Mouse (Mus musculus) embryo, embryonic 11.5 days (tissue): ENCODE measurements around the gene Scarb1.

Experiments used
- DNase-seq: peaks from one replicate; pipeline ENCODE4 v3.0.0-alpha.2; 2012; ENCODE audit warnings: low read depth, low spot score

The Scarb1 gene

DNA sequence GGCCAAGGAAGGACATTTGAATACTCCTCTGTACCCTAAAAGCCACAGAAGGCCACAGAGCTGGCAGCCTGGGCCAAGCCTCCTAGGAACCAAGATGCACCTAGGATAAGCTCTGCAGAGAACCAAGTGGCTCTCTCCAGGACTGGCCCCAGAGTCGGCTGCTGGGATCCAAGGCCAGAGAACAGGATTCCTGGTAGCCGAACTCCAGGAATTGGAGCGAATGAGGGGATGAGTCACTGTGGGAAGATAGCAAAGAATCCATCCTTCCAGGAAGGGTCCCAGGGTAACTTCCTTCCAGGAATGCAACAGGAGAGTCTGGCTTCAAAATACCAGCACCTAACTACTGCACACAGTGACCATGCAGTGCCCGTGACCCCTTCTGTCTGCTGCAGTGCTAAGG lies 8.6 kb downstream of the Scarb1 start:
- DNase-seq: no peak

GRCm38 (mm10) chr5:125331811-125332210 lies 9.1 kb downstream of the Scarb1 start:
- no peak for DNase-seq

- no peak for DNase-seq
Measured at GRCm38 (mm10) chr5:125331094-125331493, 9.8 kb downstream of the Scarb1 start.

- DNase-seq: no peak
Measured at GRCm38 (mm10) chr5:125330656-125331055, 10.2 kb downstream of the Scarb1 start.

- no peak for DNase-seq
Measured at GRCm38 (mm10) chr5:125330191-125330590, 10.7 kb downstream of the Scarb1 start.

GRCm38 (mm10) chr5:125327596-125328385 lies 13.1 kb downstream of the Scarb1 start:
- no peak for DNase-seq

DNA sequence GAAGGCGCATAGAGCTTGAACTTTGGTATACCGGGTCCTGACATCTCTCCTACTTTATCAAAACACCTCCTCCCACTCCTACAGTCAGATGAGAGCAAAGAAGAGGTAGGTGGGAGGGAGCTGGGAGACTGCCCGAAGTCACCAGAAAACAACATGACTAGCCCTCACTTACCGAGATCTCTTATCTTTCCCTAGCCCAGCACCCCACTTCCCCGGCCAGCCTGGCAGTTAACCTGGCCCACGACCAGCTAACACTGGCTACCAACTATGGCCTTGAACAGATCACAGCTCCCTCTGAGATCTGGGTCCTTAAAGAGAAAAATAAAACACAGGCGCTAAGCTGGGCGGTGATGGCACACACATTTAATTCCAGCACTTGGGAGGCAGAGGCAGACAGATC lies 14.5 kb downstream of the Scarb1 start:
- no peak for DNase-seq

GRCm38 (mm10) chr5:125325931-125326330 lies 15.0 kb downstream of the Scarb1 start:
- no peak for DNase-seq

- no peak for DNase-seq
Measured at GRCm38 (mm10) chr5:125325285-125325684, 15.6 kb downstream of the Scarb1 start.

DNA sequence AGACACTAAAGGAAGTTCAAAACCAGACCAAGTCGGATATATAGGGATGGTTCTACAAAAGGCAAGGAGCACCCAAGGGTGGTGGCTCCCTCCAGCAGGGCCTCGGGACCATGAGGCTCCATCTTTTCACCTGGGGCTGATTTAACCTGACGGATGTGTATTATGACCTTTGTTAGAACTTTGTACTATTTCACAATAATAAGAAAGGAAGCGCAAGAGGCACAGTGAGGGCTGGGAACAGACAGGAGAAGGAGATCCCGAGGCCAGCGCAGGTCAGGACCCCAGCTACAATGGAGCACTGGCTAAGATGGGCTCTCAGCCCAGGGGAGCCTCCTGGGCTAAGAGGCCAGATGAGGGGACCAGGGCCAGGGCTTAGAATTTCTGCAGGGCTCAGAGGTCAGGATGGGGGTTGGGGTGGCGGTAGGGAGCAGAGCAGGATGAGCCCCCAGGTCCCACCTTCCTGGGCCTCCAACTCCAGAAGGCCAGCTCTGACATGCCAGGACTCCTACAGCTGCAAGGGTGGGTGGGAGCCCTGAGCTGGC lies 16.9 kb downstream of the Scarb1 start:
- no peak for DNase-seq

GRCm38 (mm10) chr5:125323128-125323527 lies 17.8 kb downstream of the Scarb1 start:
- no peak for DNase-seq

DNA sequence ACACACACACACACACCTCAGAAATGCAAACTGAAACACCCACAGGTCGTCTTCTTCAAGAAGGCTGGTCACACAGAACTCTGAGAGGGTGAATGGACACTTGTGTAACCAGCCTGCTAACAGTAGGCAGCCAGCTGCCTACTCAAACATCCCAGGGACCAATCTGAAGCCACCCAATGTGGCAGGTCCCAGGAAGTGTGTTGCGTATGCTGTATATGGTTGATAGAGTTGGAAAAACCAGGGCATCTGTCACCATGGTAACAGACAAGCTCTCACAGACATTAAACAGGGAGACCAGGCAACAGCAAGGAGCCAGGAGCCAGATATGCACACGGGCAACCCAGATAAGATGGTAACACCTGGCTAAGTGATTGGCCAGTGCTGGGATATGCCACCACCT lies 19.1 kb downstream of the Scarb1 start:
- DNase-seq: no peak

DNA sequence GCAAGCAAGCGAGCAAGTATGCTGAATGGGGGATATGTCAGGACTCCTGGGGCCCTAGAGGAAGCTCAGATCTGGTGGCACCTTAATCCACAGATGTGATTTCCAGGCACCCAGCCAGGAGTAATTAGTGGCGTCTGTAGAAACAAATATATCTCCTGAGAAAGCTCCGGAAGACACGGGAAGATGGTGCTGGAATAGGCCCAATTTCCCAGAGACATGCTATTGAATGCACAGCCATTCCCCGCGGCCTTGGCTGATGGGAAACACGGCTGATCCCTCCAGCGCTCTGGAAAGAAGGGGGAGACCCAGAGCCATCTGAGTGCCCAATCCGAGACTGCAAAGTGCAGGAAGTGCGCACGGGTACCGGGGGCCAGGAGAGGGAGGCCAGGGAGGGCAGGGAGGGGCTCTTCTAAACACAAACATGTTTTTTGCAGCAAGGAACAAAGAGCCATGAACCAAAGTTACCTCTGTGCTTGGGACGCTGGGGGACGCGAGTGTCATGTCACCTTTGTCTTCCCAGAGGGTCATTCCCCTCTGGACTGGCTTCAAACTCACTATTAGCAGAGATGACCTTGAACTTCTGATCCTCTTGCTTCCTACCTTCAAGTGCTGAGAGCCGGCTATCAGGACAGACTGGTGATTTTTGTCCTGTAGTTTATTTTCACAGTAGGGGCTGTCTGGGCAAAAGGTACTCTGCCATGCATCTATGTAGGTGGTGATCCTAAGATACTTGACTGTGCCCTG lies 21.7 kb downstream of the Scarb1 start:
- DNase-seq: no peak

- no peak for DNase-seq
Measured at GRCm38 (mm10) chr5:125317953-125318352, 22.9 kb downstream of the Scarb1 start.

GRCm38 (mm10) chr5:125317296-125317695 lies 23.6 kb downstream of the Scarb1 start:
- no peak for DNase-seq

DNA sequence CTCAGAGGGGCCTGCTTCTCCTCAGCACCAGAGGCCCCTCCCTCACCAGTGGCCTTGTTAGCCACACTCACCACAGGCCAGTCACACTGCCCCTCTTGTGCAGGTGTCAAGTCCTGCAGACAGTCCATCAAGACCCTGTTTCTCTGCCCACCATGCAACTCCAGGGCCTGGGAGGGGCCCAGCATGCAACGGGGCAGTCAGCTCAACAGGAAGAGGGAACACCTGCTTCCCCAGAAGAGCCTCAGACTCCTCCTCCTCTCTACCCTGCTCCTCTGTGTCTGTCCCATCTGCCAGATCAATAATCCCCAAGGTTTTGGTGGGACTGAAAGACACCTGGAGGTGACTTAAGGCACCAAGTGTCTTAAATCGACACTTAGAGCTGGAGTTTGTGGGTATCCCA lies 24.1 kb downstream of the Scarb1 start:
- no peak for DNase-seq

DNA sequence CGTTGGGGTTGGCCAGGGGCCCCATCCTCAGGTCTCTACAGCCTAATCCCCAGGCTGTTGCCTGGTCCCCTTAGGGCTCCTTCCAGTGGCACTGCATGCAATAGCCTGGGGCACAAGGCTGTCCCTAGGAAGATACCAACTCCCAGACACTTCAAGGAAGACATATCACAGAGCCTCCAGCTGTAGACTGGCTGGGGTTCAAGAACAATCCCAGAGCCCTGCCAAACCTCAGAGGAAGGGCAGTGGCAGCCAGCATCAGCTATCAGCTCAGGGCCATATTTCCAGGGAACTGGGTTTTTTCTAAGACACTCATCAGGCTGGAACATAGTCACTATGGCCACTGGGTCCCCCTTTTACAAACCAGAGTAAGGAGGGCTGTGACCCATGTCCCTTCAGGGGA lies 25.8 kb downstream of the Scarb1 start:
- DNase-seq: no peak

DNA sequence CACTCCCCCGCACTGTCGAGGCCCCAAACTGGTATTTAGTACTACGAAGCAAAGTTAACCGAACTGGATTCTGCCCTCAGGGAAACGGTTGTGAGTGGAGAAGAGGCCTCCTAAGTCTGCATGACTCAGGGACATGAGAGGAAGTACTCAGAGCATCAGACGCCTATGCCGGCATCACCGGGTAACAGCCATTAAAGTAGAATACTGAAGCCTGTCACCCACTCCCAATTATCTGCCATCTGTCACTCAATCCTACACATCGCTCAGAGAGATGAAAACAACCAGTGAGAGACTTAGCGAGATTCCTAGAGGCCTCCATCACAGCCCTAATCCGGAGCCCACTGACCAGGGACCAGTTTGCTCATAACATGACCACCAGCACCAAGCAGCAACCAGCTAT lies 26.9 kb downstream of the Scarb1 start:
- no peak for DNase-seq

DNA sequence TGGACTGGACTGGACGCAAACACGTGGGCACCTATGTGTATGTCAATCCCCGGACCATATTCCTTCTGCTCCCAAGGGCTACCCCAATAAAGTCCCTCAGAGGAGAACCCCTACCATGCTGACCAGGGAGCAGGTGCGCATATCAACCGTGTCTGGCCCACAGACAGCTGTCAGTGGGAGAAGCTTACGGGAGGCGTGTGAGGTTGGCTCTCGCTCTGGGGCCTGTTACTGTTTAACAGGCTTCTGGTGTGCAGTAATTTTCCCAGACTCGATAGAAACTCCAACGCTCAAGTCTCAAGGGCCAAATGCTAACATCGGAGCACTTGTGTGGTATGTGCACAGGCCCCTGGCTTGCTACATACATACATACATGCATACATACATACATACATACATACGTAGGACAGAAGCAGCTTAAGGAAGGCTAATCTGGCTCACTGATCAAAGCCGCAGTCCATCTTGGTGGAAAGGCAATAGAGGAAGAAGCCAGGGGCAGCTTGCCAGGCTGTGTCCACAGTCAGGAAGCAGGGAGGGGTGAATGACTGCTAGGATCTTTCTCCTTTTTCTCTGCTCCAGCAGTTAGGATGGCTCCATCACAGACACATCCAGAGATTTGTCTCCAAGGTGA lies 27.8 kb downstream of the Scarb1 start:
- DNase-seq: no peak

DNA sequence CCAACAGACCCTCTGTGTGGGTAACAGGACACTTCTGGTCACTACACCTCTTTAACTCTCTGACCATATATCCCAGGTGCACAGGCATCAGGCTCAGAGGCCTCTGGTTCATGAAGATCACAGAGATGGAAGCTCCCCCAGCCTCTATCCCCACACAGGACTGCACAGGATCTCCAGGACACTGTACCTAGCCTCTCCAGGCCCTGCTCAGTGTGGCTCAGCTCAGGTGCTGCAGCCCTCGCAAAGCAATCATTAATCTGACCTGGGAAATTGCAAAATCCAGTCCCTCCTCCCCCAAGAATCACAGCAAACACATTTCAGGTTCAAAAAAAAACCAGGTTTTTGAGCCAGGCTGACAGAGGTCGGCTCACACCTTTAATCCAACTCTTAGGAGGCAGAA lies 29.9 kb downstream of the Scarb1 start:
- DNase-seq: no peak

GRCm38 (mm10) chr5:125309193-125309592 lies 31.7 kb downstream of the Scarb1 start:
- DNase-seq: no peak

GRCm38 (mm10) chr5:125306824-125307223 lies 34.1 kb downstream of the Scarb1 start:
- no peak for DNase-seq
